ENCODE assay signal across 21 mouse cellular contexts in genomic region chr4:132874363-132875097, GRCm38 (mm10). TPM values are rescaled to one million over a fixed set of nuclear protein-coding genes. Genes with fewer than 3 reads are reported as not detected.
A peak's percentile ranks its signal among the peaks of the same experiment; 100 is the strongest.
DNase-seq lines count a peak whose midpoint lies in the region; ATAC-seq and TF ChIP-seq lines count a peak whose summit lies in the region.
"Had no signal": no experiment of that assay in that cellular context is flagged by ENCODE, and none has a peak within 500 bp of the region (broad histone marks: within the 10 kb centered on the region; RNA-seq: fewer than 3 reads in every experiment).

No protein-coding gene starts in this region.

- H3K36me3 ChIP-seq in heart, embryonic 10.5 days: peaks cover 24% of the 10 kb centered on the region
- peaks cover 19% of the 10 kb centered on the region for H3K36me3 ChIP-seq in heart, postnatal 0 days (replicated peaks; ENCODE audit: control insufficient read depth, insufficient read depth, low read length)

- H3K27ac ChIP-seq in heart, embryonic 10.5 days: peak overlapping the region; percentile 67; the same call in 1 of the 2 replicates
- H3K27ac ChIP-seq in heart, postnatal 0 days (ENCODE audit: low read depth): peak overlapping the region; percentile 49; the same call in 1 of the 2 replicates
- H3K27ac ChIP-seq: embryonic facial prominence, embryonic 10.5 days; forebrain, embryonic 12.5 days; gastrocnemius, adult 2 months; hindbrain, embryonic 13.5 days; kidney, postnatal 0 days; limb, embryonic 15.5 days had no signal

- TF ChIP-seq CTCF in heart, postnatal 0 days (IDR thresholded peaks at IDR 0.05; ENCODE audit: low read depth): no peak

- intact Hi-C loops in heart, postnatal 36 days (cut with DNase I): no loop called here

- no peaks in the 10 kb centered on the region for H3K27me3 ChIP-seq in heart, embryonic 10.5 days (ENCODE audit: insufficient read depth, poor library complexity, severe bottlenecking)
- H3K27me3 ChIP-seq in heart, postnatal 0 days (ENCODE audit: control insufficient read depth, insufficient read depth, low read length): no peaks in the 10 kb centered on the region
- H3K27me3 ChIP-seq: forebrain, embryonic 12.5 days; hindbrain, embryonic 13.5 days; limb, embryonic 15.5 days; Patski had no signal

- TF ChIP-seq EP300 in heart, postnatal 0 days (IDR thresholded peaks at IDR 0.05; ENCODE audit: low read depth): no peak

- peaks cover 30% of the 10 kb centered on the region for H3K4me1 ChIP-seq in heart, embryonic 10.5 days
- 0 out of 2 replicates have a peak, but pooled peaks cover 6% of the 10 kb centered on the region for H3K4me1 ChIP-seq in heart, postnatal 0 days (ENCODE audit: control insufficient read depth, insufficient read depth)
- H3K4me1 ChIP-seq: embryonic facial prominence, embryonic 10.5 days; forebrain, embryonic 12.5 days; hindbrain, embryonic 13.5 days; limb, embryonic 15.5 days had no signal

- no peak for ATAC-seq in heart, postnatal 0 days (ENCODE audit: insufficient read depth, low read depth)
- ATAC-seq: inflammation-experienced regulatory T-cells, adult 6 months; liver, postnatal 0 days; Patski had no signal

- H3K9me3 ChIP-seq in heart, embryonic 10.5 days: no peaks in the 10 kb centered on the region
- H3K9me3 ChIP-seq in heart, postnatal 0 days (replicated peaks; ENCODE audit: control insufficient read depth, low read length): no peaks in the 10 kb centered on the region
- H3K9me3 ChIP-seq: embryonic facial prominence, embryonic 10.5 days; forebrain, embryonic 12.5 days; hindbrain, embryonic 13.5 days; limb, embryonic 15.5 days had no signal

- no peak overlapping the region for H3K4me2 ChIP-seq in heart, postnatal 0 days (ENCODE audit: low read depth, low read length)
- H3K4me2 ChIP-seq: forebrain, embryonic 12.5 days; hindbrain, embryonic 13.5 days; limb, embryonic 15.5 days had no signal

- H3K9ac ChIP-seq in heart, postnatal 0 days (replicated peaks; ENCODE audit: low read depth, low read length): no peak overlapping the region
- H3K9ac ChIP-seq: forebrain, embryonic 12.5 days; hindbrain, embryonic 13.5 days; limb, embryonic 15.5 days; liver, postnatal 0 days had no signal

- DNase-seq in heart, embryonic 10.5 days (ENCODE audit: low spot score): no peak
- DNase-seq in heart, adult 11 months: no peak
- no peak for DNase-seq in heart, postnatal 0 days (ENCODE audit: low spot score)
- DNase-seq in heart, postnatal 36 days: no peak
- DNase-seq in urinary bladder, adult 2 months (ENCODE audit: low spot score): peak; percentile 28
- no peak for DNase-seq in urinary bladder, postnatal 4 days (ENCODE audit: low spot score in 2 of 2)
- DNase-seq in Muller cell, postnatal 12 days (ENCODE audit: inconsistent ontology term): no peak
- DNase-seq in spleen, postnatal 10 days (ENCODE audit: low spot score in 2 of 2): no peak
- DNase-seq: adrenal gland, adult 8-10 months; cerebellum, adult 8-10 months; gastrocnemius, adult 2 months; liver, postnatal 0 days; right cerebral cortex, postnatal 25 days; thymus, postnatal 25 days had no signal

- no peak overlapping the region for H3K4me3 ChIP-seq in heart, embryonic 10.5 days
- no peak overlapping the region for H3K4me3 ChIP-seq in heart, postnatal 0 days (ENCODE audit: low read depth, low read length)
- H3K4me3 ChIP-seq: embryonic facial prominence, embryonic 10.5 days; forebrain, embryonic 12.5 days; gastrocnemius, adult 2 months; hindbrain, embryonic 13.5 days; limb, embryonic 15.5 days had no signal

- WGBS in heart, embryonic 10.5 days: 79% methylated on average over 7 of the region's 7 CpGs
- 70% methylated on average over 7 of the region's 7 CpGs for WGBS in heart, postnatal 0 days

RNA-seq across cellular contexts. Expression of gene Stx12, which starts 9.8 kb away (rescaled TPM):
- polyA plus RNA-seq in heart, embryonic 10.5 days (2016; fragmentation: Nextera tagmentation; extraction: Ambion mirVana): 54.6 and 58.1 TPM in 2 replicates
- 59.7 and 65.9 TPM in 2 replicates for total RNA-seq in heart, postnatal 0 days (2014; rRNA removed; ENCODE audit: low replicate concordance)
- polyA plus RNA-seq in heart, postnatal 0 days (2015; fragmentation: Nextera tagmentation; extraction: Ambion mirVana): 46.3 and 48.5 TPM in 2 replicates
- 10 to 100 TPM; 36.4 to 36.7 TPM for total RNA-seq in heart, postnatal 36 days (2021)
- 76.3 and 100.0 TPM in 2 replicates for polyA plus RNA-seq in urinary bladder, adult 2 months (2012; rRNA removed)

RNA-seq across cellular contexts. Expression of gene Ppp1r8, which starts 31.6 kb away (rescaled TPM):
- 43.1 and 49.1 TPM in 2 replicates for polyA plus RNA-seq in heart, embryonic 10.5 days (2016; fragmentation: Nextera tagmentation; extraction: Ambion mirVana)
- 36.6 and 46.2 TPM in 2 replicates for total RNA-seq in heart, postnatal 0 days (2014; rRNA removed; ENCODE audit: low replicate concordance)
- polyA plus RNA-seq in heart, postnatal 0 days (2015; fragmentation: Nextera tagmentation; extraction: Ambion mirVana): 17.2 and 17.3 TPM in 2 replicates
- total RNA-seq in heart, postnatal 36 days (2021): 10 to 100 TPM; 16.6 to 18.8 TPM
- polyA plus RNA-seq in urinary bladder, adult 2 months (2012; rRNA removed): 39.4 and 46.7 TPM in 2 replicates

RNA-seq across cellular contexts. Expression of gene Fam76a, which starts 47.8 kb away (rescaled TPM):
- polyA plus RNA-seq in heart, embryonic 10.5 days (2016; fragmentation: Nextera tagmentation; extraction: Ambion mirVana): 32.3 and 33.1 TPM in 2 replicates
- 19.7 and 20.7 TPM in 2 replicates for total RNA-seq in heart, postnatal 0 days (2014; rRNA removed; ENCODE audit: low replicate concordance)
- 39.6 and 44.4 TPM in 2 replicates for polyA plus RNA-seq in heart, postnatal 0 days (2015; fragmentation: Nextera tagmentation; extraction: Ambion mirVana)
- total RNA-seq in heart, postnatal 36 days (2021): 10 to 100 TPM; 42.3 to 46.4 TPM
- polyA plus RNA-seq in urinary bladder, adult 2 months (2012; rRNA removed): 44.0 and 44.7 TPM in 2 replicates
